Mouse (Mus musculus): Measurements from ENCODE around the gene Hyou1.
A peak's percentile ranks its signal among the peaks of the same experiment; 100 is the strongest.
"Not testable (repeated sequence)": the region's sequence is repeated elsewhere in the genome, so short reads cannot be mapped to it uniquely, and the experiment has no call there.

Gene Hyou1

DNA sequence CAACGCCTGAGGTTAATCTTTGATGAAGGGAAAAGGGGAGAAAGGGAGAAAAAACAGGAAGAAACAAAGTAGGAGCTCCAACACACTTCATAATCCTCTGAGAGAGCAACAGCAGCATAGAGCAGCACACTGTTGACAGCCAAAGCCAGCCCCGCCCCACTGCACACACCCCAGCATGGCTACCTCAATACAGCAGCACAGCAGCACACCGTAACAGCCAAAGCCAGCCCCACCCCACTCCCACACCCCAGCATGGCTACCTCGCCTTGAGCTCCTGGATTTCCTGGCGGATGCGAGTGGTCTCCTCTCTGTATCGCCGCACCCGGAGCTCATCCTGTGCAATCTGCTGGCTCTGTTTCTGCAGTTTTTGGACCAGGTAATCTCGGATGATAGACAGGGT, 27.0 kb upstream of the Hyou1 start:
- DNase-seq (ENCODE audit: low spot score) = no peak

DNA sequence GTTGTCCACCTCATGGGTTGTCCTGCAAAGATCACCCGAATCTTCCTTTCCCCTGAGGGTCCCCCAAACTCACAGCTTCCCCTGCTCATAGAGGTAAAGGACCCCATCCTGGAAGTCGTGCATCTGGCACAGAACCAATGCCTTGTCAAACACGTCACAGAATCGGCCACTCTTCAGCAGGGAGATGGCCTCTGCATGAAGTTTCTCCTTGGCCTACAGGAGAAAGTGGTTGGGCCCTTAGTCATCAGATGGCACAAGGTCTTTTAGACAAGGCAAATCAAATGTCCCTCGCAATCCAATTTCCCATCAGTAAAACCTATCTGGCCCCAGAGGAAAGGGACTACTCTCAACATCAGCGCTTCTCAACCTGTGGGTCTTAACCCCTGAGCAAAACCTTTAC, 26.1 kb upstream of the Hyou1 start:
- no peak for DNase-seq (ENCODE audit: low spot score)

DNA sequence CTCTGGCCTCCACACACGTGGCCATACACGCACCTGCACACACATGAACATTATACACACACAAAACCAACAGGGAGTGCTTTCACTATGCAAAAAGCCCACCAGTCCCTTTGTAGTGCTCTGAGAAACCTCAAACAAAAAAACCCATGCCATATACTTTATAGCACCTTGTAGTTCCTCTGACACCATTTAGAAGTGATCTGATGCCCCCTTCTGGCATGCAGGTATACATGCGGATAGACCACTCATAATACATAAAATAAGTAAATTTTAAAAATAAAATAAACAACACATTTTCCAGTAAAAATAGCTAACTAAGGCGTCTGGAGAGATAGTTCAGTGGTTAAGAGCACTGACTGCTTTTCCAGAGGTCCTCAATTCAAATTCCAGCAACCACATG, 22.1 kb upstream of the Hyou1 start:
- DNase-seq (ENCODE audit: low spot score) = no peak

DNA sequence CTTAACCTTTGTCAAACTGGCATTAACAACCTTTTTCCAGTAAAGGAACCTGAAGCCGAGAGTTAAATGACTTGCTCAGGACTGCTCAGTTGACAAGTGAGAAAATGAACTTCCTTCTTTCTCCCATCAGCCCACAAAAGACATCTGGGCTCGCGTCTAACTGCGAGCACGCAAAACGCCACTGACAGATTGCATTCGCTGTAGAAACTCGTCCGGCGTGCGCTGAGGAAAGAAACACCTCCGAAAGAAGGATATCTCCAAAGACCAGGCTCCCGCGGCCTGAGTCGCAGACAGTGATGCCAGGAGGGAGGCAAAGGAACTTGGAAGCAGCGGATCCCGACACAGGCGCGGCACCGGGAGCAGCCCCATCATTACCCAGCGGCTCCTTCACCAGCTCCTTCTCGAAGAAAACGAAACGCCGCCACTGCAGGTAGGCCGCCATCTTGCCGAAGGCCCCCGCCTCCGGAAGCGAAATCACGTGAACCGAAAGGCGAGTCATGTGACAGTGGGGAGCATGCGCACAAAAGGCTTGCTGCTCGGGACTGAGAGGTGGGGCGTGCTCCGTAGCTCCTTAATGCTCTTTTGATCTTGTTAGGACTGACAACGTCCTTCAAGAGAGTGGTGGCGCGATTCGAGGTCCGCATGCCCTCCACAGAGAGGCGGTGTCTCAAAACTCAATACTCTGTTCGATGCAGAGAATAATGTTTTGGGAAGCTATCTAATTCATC, 17.9 kb upstream of the Hyou1 start, which contains the start of gene Vps11:
TSS of gene Vps11 (minus strand) at position 481 of the 728 bp plus-strand sequence.
- DNase-seq (ENCODE audit: low spot score) = peak; percentile 96

DNA sequence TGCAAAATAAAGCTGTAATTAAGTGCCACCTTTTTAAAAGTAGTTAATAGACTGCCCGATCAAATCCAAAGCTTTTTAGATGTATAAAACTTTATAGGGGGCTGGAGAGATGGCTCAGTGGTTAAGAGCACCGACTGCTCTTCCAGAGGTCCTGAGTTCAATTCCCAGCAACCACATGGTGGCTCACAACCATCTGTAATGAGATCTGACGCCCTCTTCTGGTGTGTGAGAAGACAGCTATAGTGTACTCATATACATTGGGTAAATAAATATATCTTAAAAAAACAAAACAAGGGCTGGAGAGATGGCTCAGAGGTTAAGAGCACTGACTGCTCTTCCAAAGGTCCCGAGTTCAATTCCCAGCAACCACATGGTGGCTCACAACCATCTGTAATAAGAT, 17.4 kb upstream of the Hyou1 start:
- DNase-seq (ENCODE audit: low spot score) = not testable (repeated sequence)

GRCm38 (mm10) chr9:44364480-44364879, 14.8 kb upstream of the Hyou1 start:
- no peak for DNase-seq (ENCODE audit: low spot score)

DNA sequence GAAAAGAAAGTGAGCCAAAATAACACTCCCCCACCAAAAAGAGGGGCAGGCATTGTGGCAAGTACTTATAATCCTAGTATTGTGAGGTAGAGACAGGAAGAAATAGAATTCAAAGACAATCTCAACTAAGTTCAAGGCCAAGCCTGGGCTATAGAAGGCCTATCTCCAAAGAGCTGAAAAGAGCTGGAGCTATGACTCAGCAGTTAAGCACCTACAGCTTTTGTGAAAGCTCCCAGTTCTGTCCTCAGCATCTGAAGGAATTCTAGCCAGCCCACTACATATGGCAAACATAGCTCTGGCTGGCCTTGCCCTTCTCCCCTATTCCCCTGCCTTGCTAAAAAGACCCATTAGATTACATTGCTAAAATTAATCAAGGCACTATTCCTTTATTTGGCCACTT, 5.9 kb upstream of the Hyou1 start:
- DNase-seq (ENCODE audit: low spot score) = no peak

- DNase-seq (ENCODE audit: low spot score) = no peak
Observed at GRCm38 (mm10) chr9:44376141-44376540, 3.1 kb upstream of the Hyou1 start.

GRCm38 (mm10) chr9:44377335-44377734, 2.0 kb upstream of the Hyou1 start:
- not testable (repeated sequence) for DNase-seq (ENCODE audit: low spot score)

DNA sequence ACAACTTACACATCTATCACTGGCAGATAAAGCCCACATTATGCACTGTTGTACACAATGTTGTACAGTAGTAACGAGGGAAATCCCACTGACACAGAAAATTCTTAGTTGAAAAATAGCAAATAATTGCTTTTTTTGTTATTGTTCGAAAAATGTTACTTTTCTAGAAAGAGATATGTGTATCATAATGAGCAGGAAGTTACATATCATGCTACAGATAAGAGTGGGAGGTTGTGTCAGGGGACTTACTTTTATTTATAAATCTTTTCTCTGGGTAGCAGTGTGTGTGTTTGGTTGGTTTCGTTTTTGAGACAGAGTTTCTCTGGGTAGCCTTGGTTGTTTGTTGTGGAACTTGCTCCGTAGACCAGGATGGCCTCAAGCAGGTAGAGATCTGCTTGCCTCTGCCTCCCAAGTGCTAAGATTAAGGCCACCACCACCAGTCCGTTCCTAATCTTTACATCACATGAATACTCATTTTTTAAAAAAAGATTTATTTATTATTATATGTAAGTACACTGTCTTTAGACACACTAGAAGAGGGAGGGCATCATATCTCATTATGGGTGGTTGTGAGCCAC, 1.0 kb upstream of the Hyou1 start:
- DNase-seq (ENCODE audit: low spot score) = no peak

- DNase-seq (ENCODE audit: low spot score) = no peak
Observed at GRCm38 (mm10) chr9:44379862-44380261, 572 bp downstream of the Hyou1 start.

GRCm38 (mm10) chr9:44384596-44384995, 5.3 kb downstream of the Hyou1 start:
- no peak for DNase-seq (ENCODE audit: low spot score)

GRCm38 (mm10) chr9:44387221-44387620, 7.9 kb downstream of the Hyou1 start:
- DNase-seq (ENCODE audit: low spot score) = no peak

DNA sequence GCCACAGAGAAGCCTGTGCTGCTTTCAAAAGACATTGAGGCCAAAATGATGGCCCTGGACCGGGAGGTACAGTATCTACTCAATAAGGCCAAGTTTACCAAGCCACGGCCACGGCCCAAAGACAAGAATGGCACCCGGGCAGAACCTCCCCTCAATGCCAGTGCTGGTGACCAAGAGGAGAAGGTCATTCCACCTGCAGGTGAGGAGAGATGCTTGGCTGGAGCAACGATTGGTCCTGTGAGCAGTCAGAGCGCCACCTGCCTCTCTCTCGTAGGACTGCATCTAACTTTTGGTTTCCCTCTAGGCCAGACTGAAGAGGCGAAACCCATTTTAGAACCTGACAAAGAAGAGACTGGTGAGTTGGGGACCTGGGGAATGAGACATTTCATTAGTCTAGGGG, 10.0 kb downstream of the Hyou1 start:
- no peak for DNase-seq (ENCODE audit: low spot score)

DNA sequence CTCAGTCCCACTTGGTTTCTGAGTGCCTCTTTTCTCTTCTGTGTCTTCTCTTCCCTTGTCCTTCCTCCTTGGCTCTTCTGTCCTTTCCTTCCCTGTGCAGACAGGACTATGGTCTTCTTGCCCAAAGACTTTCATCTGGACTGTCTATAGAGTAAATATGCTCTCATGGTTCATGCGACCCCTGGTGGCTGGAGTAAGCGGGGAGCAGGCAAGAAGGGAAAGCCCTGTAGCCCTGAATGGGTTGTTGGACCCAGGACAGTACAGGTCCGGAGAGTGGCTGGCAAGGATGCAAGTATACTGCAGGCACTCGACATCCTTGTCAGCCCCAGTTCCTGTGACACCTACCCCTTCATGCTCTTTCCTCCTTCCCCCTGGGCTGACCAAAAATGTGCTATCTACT, 12.2 kb downstream of the Hyou1 start:
- DNase-seq (ENCODE audit: low spot score) = peak; percentile 61

GRCm38 (mm10) chr9:44396684-44397411, 17.6 kb downstream of the Hyou1 start, which contains the start of gene Slc37a4:
Gene Slc37a4 (plus strand): TSS chr9:44396852.
- peak; percentile 98 for DNase-seq (ENCODE audit: low spot score)

GRCm38 (mm10) chr9:44398087-44398486, 18.8 kb downstream of the Hyou1 start:
- DNase-seq (ENCODE audit: low spot score) = peak; percentile 82

GRCm38 (mm10) chr9:44398551-44398950, 19.3 kb downstream of the Hyou1 start:
- no peak for DNase-seq (ENCODE audit: low spot score)

DNA sequence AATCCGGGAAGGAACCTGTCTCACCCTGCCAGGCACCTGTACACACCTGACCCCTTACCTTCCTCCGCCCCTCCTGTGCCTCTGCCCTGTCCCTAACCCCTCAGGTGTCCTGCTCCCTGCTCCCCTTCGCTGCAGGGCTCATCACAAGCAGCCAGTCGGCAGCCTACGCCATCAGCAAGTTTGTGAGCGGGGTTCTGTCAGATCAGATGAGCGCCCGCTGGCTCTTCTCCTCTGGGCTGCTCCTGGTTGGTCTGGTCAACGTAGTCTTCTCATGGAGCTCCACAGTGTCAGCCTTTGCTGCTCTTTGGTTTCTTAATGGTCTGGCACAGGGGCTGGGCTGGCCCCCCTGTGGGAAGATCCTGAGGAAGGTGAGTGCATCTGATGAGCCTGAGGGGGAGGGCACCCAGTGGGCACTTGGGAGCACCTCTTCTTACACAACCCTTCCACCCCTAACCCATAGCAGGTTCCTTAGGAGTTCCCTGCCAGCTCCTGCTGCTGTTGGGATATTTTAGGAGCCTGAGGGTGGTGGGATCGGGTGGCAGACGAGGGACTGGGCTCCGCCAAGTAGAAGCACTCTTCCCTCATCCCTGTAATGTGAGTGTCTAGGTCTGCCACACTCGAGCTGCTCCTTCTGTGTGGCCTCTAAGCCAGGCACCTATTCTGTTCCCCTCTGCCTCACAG, 20.0 kb downstream of the Hyou1 start:
- DNase-seq (ENCODE audit: low spot score) = no peak

DNA sequence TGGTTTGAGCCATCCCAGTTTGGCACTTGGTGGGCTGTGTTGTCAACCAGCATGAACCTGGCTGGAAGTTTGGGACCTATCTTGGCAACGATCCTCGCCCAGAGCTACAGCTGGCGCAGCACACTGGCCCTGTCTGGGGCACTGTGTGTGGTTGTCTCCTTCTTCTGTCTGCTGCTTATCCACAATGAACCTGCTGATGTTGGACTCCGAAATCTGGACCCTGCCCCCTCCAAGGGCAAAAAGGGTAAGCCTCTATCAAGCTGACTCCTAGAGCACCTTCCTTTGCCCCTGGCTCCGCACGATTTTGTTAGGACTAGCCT, 20.5 kb downstream of the Hyou1 start:
- no peak for DNase-seq (ENCODE audit: low spot score)

DNA sequence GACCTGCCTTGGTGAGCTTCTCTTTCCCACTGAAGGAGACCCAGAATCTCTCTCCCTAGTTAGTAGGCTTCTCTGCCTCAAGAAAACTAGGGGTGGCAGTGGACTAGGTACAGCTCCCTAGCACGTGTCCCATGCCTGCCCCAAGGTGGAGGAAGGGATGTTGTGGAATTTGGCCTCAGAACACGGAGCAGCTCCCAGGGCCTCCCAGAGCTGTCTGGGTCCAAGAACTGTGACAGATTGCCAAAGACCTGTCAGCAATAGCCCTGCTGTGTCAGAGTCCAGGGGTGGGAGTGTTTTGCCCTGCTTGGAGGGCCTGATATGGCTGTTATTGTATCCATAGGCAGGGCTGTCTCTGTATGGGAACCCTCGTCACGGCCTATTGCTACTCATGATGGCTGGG, 21.8 kb downstream of the Hyou1 start:
- peak; percentile 56 for DNase-seq (ENCODE audit: low spot score)

DNA sequence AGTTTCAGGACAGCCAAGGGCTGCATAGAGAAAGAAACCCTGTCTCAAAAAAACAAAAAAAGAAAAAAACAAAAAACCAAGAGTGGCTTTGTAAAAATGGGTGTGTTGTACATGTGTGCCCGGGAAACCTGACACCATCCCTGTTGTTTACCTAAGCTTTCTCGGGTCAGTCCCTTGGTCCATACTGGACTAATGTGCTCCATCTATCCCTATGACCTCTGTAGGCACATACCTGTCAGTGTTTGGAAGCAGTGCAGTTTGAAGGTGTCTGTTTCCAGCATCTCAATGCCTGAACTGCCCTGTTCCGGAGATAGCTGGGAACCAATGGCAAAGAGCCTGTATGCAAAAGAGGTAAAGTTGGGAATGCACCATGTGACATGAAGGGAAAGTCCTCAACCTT, 25.7 kb downstream of the Hyou1 start:
- DNase-seq (ENCODE audit: low spot score) = no peak
